Mouse (Mus musculus) G1E (cell line): ENCODE measurements around the gene C8b. TPM values are rescaled to one million over a fixed set of nuclear protein-coding genes. Genes with fewer than 3 reads are reported as not detected.

Source experiments
- ATAC-seq: 2 replicates; pipeline ENCODE4 v1.8.0; 2016; ENCODE audit warnings: mild to moderate bottlenecking; ENCODE audit not compliant: insufficient number of reproducible peaks, poor library complexity, low FRiP score, severe bottlenecking; ENCODE audit errors: extremely low read depth
- DNase-seq: peaks from one replicate; pipeline ENCODE4 v3.0.0; 2012; ENCODE audit warnings: low spot score
- H3K27me3 ChIP-seq: 2 replicates; pipeline ENCODE4 v1.6.1; 2012; ENCODE audit warnings: mild to moderate bottlenecking, low read length, inconsistent platforms; ENCODE audit not compliant: insufficient read depth
- H3K36me3 ChIP-seq: replicated peaks from 2 replicates; pipeline ENCODE3; 2012; ENCODE audit warnings: mild to moderate bottlenecking, inconsistent platforms
- H3K4me1 ChIP-seq: 2 replicates; pipeline ENCODE4 v1.6.1; 2012; ENCODE audit warnings: low read depth, low read length, inconsistent platforms, mixed read lengths; ENCODE audit not compliant: insufficient read depth
- H3K4me3 ChIP-seq: 2 replicates; pipeline ENCODE4 v1.5.1; 2012; ENCODE audit warnings: low read depth, mild to moderate bottlenecking, inconsistent platforms, low read length, moderate library complexity, mixed read lengths
- H3K9me3 ChIP-seq: replicated peaks from 2 replicates; pipeline ENCODE4 v1.6.1; 2012; ENCODE audit warnings: inconsistent platforms
- CTCF ChIP-seq: IDR thresholded peaks from 2 replicates; pipeline ENCODE4 v1.5.1; 2012; ENCODE audit warnings: low read depth, low read length, inconsistent platforms, mixed read lengths
- GATA1 ChIP-seq: IDR thresholded peaks from 2 replicates; pipeline ENCODE4 v1.6.1; 2012; ENCODE audit warnings: borderline replicate concordance, low read length, inconsistent platforms, mixed read lengths
- GATA2 ChIP-seq: IDR thresholded peaks from 2 replicates; pipeline ENCODE4 v1.6.1; 2012; ENCODE audit warnings: low read depth, low read length, inconsistent platforms, borderline replicate concordance
- POLR2AphosphoS5 ChIP-seq: IDR thresholded peaks from 2 replicates; pipeline ENCODE4 v1.6.1; 2012; ENCODE audit warnings: low read depth, low read length, inconsistent platforms; ENCODE audit not compliant: insufficient replicate concordance
- TAL1 ChIP-seq: conservative IDR thresholded peaks from 2 replicates; pipeline ENCODE4 v1.6.1; 2012; ENCODE audit warnings: low read depth, low read length, inconsistent platforms, mixed read lengths
- polyA plus RNA-seq: library from polyadenylated mRNA; stranded (reverse); fragments of >175 nt; gene quantifications from 2 replicates; pipeline ENCODE4 v1.2.3, GENCODE M21; 2012
- total RNA-seq, 2 experiments: library from RNA; stranded (forward) in 1 of 2; stranded (reverse) in 1 of 2; fragments of 200-1000 nt in 1 of 2; fragments of >200 nt in 1 of 2; fragmentation: Nextera tagmentation in 1 of 2; gene quantifications; 2 replicates each; pipeline ENCODE4 v1.2.3; 2014 to 2017

Gene C8b
- total RNA-seq (2014; fragmentation: Nextera tagmentation) (not detected in 2 replicates), total RNA-seq (2017) (0.16 TPM in 1 of 2 replicates, not detected in the other), polyA plus RNA-seq (not detected in 2 replicates)

GRCm38 (mm10) chr4:104766065-104766464 lies at the start of gene C8b:
Gene C8b, plus strand, starts transcription at chr4:104766317.
- Histone ChIP-seq H3K27me3 (no peaks in the 10 kb centered on the region), H3K9me3 (peaks cover 69% of the 10 kb centered on the region), H3K36me3 (no peaks in the 10 kb centered on the region), H3K4me1 (no peaks in the 10 kb centered on the region), H3K4me3 (no peak within 1 kb of the TSS)
- DNase-seq = no peak
- TF ChIP-seq TAL1 = no peak
- no peak for TF ChIP-seq GATA1
- TF ChIP-seq CTCF = no peak
- no peak for TF ChIP-seq POLR2AphosphoS5
- TF ChIP-seq GATA2 = no peak
- no peak for ATAC-seq

DNA sequence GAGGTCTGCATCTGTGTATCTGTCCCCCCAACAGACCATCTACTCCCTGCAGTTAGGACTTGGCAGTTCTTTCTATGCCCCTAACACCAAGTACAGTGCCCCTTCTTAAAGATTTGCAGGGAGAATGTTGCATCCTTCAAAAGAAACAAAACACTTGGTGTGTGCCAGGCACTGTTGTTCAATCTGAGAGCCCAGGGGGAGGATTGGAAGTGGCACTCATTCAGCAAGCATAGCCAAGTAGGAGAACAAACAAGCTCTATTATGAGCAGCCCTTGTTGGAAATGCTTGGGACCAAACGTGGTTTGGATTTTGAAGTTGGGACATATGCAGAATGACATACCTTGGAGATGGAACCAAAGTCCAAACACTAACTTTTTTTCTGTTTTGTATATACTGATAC lies 49.6 kb upstream of the C8b start:
- TF ChIP-seq TAL1 (no peak), GATA1 (no peak), POLR2AphosphoS5 (no peak), CTCF (no peak), GATA2 (no peak)
- Histone ChIP-seq H3K27me3 (no peaks in the 10 kb centered on the region; the same call in 1 of the 2 replicates), H3K36me3 (no peaks in the 10 kb centered on the region), H3K4me3 (no peak overlapping the region), H3K4me1 (no peaks in the 10 kb centered on the region), H3K9me3 (peaks cover 65% of the 10 kb centered on the region)
- no peak for DNase-seq
- ATAC-seq = no peak

GRCm38 (mm10) chr4:104718973-104719795 lies 46.9 kb upstream of the C8b start:
- no peak for DNase-seq
- Histone ChIP-seq H3K4me3 (no peak overlapping the region), H3K4me1 (no peaks in the 10 kb centered on the region), H3K27me3 (no peaks in the 10 kb centered on the region; the same call in 1 of the 2 replicates), H3K9me3 (peaks cover 61% of the 10 kb centered on the region), H3K36me3 (no peaks in the 10 kb centered on the region)
- ATAC-seq = no peak
- TF ChIP-seq GATA2 = no peak
- no peak for TF ChIP-seq TAL1
- no peak for TF ChIP-seq POLR2AphosphoS5
- no peak for TF ChIP-seq GATA1
- no peak for TF ChIP-seq CTCF

GRCm38 (mm10) chr4:104723527-104724045 lies 42.5 kb upstream of the C8b start:
- Histone ChIP-seq H3K4me3 (no peak overlapping the region), H3K36me3 (no peaks in the 10 kb centered on the region), H3K9me3 (peaks cover 63% of the 10 kb centered on the region), H3K27me3 (no peaks in the 10 kb centered on the region; the same call in 1 of the 2 replicates), H3K4me1 (no peaks in the 10 kb centered on the region)
- no peak for TF ChIP-seq CTCF
- no peak for TF ChIP-seq POLR2AphosphoS5
- TF ChIP-seq TAL1 = no peak
- no peak for TF ChIP-seq GATA2
- TF ChIP-seq GATA1 = no peak
- no peak for ATAC-seq
- DNase-seq = no peak

DNA sequence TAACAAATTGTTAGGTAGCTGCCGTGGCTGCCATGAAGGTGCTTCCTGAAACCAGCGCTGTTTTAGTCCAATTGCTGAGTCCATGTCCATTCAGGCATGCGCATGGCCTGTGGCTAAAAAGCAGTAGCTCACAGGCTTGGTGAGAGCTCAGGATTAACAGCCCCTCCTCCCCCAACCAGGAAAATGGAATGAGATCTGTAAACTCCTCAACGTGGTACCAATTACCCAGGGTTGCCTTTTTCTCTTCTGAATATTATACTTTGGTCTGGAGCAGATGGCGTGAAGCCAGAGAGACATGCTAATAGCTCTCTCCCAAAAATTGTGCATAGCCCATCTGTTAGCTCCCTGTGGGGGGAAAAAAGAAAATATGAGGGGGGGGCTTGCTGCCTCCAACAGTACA lies 41.9 kb upstream of the C8b start:
- peaks cover 63% of the 10 kb centered on the region for H3K9me3 ChIP-seq
- no peaks in the 10 kb centered on the region for H3K4me1 ChIP-seq
- ATAC-seq (no peak), DNase-seq (no peak)
- no peaks in the 10 kb centered on the region for H3K27me3 ChIP-seq
- TF ChIP-seq POLR2AphosphoS5 (no peak), GATA1 (no peak), GATA2 (no peak), CTCF (no peak), TAL1 (no peak)
- H3K4me3 ChIP-seq = no peak overlapping the region
- H3K36me3 ChIP-seq = no peaks in the 10 kb centered on the region

DNA sequence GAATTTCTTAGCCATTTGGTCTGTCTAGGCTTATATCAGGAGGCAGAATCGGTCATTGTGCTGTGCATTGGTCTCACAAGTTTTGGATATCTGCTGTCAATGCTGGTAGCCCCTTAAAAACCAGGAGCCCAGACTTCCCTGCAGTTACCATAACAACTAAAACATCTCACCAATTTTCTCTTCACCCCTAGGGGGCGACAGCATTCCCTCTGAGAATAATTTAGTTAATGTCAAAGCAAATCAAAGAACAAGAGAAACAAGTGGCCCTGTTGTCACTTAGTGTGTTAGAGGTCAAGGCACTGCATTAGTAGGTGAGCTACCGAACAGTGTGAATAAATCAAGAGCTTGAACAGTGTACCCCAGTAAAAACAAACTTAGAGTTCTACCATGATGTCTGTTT lies 40.4 kb upstream of the C8b start:
- Histone ChIP-seq H3K36me3 (no peaks in the 10 kb centered on the region), H3K9me3 (peaks cover 56% of the 10 kb centered on the region), H3K27me3 (no peaks in the 10 kb centered on the region), H3K4me3 (no peak overlapping the region), H3K4me1 (no peaks in the 10 kb centered on the region)
- no peak for DNase-seq
- ATAC-seq = no peak
- TF ChIP-seq POLR2AphosphoS5 = no peak
- TF ChIP-seq CTCF = no peak
- TF ChIP-seq TAL1 = no peak
- TF ChIP-seq GATA2 = no peak
- no peak for TF ChIP-seq GATA1
